ENCODE assay signal across 8 mouse cellular contexts in genomic region chr7:19508150-19508923, GRCm38 (mm10). TPM values are rescaled to one million over a fixed set of nuclear protein-coding genes. Genes with fewer than 3 reads are reported as not detected.
DNase-seq lines count a peak whose midpoint lies in the region; ATAC-seq and TF ChIP-seq lines count a peak whose summit lies in the region.

Gene Bloc1s3, minus strand, starts transcription at chr7:19508367.
Gene Trappc6a, plus strand, starts transcription at chr7:19508395.

- peak; percentile 93 for DNase-seq in c-Kit-positive CD71-positive TER-119-positive erythroid progenitor cells, embryonic 14.5 days (ENCODE audit: low spot score)
- peak; percentile 93 for DNase-seq in heart, postnatal 0 days (ENCODE audit: low spot score)
- peak; percentile 94 to 96 for DNase-seq in kidney, postnatal 4 days

- H3K4me2 ChIP-seq in forebrain, embryonic 12.5 days: peak within 1 kb of the TSS; percentile 97
- peak within 1 kb of the TSS; percentile 76 for H3K4me2 ChIP-seq in heart, postnatal 0 days (ENCODE audit: low read depth, low read length)
- peak within 1 kb of the TSS; percentile 88 for H3K4me2 ChIP-seq in liver, embryonic 16.5 days (ENCODE audit: low read depth, low read length)
- H3K4me2 ChIP-seq in neural tube, embryonic 13.5 days: peak within 1 kb of the TSS; percentile 84

- H3K36me3 ChIP-seq in E14TG2a.4 (ENCODE audit: insufficient read depth, low read length): no peaks in the 10 kb centered on the region
- H3K36me3 ChIP-seq in forebrain, embryonic 12.5 days (replicated peaks): no peaks in the 10 kb centered on the region
- H3K36me3 ChIP-seq in heart, postnatal 0 days (replicated peaks; ENCODE audit: control insufficient read depth, insufficient read depth, low read length): no peaks in the 10 kb centered on the region
- H3K36me3 ChIP-seq in liver, embryonic 16.5 days (ENCODE audit: control insufficient read depth, insufficient read depth): no peaks in the 10 kb centered on the region
- no peaks in the 10 kb centered on the region for H3K36me3 ChIP-seq in neural tube, embryonic 13.5 days
- no peaks in the 10 kb centered on the region for H3K36me3 ChIP-seq in testis, adult 2 months (ENCODE audit: control insufficient read depth, insufficient read depth, low read length)

- H3K9me3 ChIP-seq in E14TG2a.4 (ENCODE audit: low read length): no peaks in the 10 kb centered on the region
- no peaks in the 10 kb centered on the region for H3K9me3 ChIP-seq in forebrain, embryonic 12.5 days
- H3K9me3 ChIP-seq in heart, postnatal 0 days (replicated peaks; ENCODE audit: control insufficient read depth, low read length): no peaks in the 10 kb centered on the region
- no peaks in the 10 kb centered on the region for H3K9me3 ChIP-seq in liver, embryonic 16.5 days (replicated peaks; ENCODE audit: control insufficient read depth, low read length)
- no peaks in the 10 kb centered on the region for H3K9me3 ChIP-seq in neural tube, embryonic 13.5 days

- TF ChIP-seq CTCF in E14TG2a.4 (conservative IDR thresholded peaks at IDR 0.05; ENCODE audit: low read length): no peak
- no peak for TF ChIP-seq CTCF in heart, postnatal 0 days (IDR thresholded peaks at IDR 0.05; ENCODE audit: low read depth)
- no peak for TF ChIP-seq CTCF in testis, adult 2 months (IDR thresholded peaks at IDR 0.05; ENCODE audit: control insufficient read depth, insufficient read depth, insufficient replicate concordance, low read depth, low read length)

- H3K27ac ChIP-seq in forebrain, embryonic 12.5 days: peak within 1 kb of the TSS; percentile 79
- peak within 1 kb of the TSS; percentile 76 for H3K27ac ChIP-seq in heart, postnatal 0 days (ENCODE audit: low read depth)
- peak within 1 kb of the TSS; percentile 85 for H3K27ac ChIP-seq in liver, embryonic 16.5 days (ENCODE audit: low read length)
- H3K27ac ChIP-seq in neural tube, embryonic 13.5 days (replicated peaks): peak within 1 kb of the TSS; percentile 78
- peak within 1 kb of the TSS; percentile 86 for H3K27ac ChIP-seq in testis, adult 2 months (ENCODE audit: control insufficient read depth, insufficient read depth, low read depth, low read length)

- peak; percentile 2; the same call in 1 of the 2 replicates for TF ChIP-seq EP300 in heart, postnatal 0 days (IDR thresholded peaks at IDR 0.05; ENCODE audit: low read depth)

- no peaks in the 10 kb centered on the region for H3K27me3 ChIP-seq in E14TG2a.4 (ENCODE audit: insufficient read depth, low read length)
- peaks cover 7% of the 10 kb centered on the region; the same call in 1 of the 2 replicates for H3K27me3 ChIP-seq in forebrain, embryonic 12.5 days
- no peaks in the 10 kb centered on the region for H3K27me3 ChIP-seq in heart, postnatal 0 days (ENCODE audit: control insufficient read depth, insufficient read depth, low read length)
- H3K27me3 ChIP-seq in liver, embryonic 16.5 days (ENCODE audit: control insufficient read depth, insufficient read depth, low read depth, low read length): no peaks in the 10 kb centered on the region
- no peaks in the 10 kb centered on the region for H3K27me3 ChIP-seq in neural tube, embryonic 13.5 days
- no peaks in the 10 kb centered on the region for H3K27me3 ChIP-seq in testis, adult 2 months (ENCODE audit: control insufficient read depth, insufficient read depth, low read length)

- peak; percentile 76 for TF ChIP-seq POLR2A in testis, adult 2 months (IDR thresholded peaks at IDR 0.05; ENCODE audit: control insufficient read depth, low read depth, low read length)

- peak within 1 kb of the TSS; percentile 67 for H3K9ac ChIP-seq in forebrain, embryonic 12.5 days
- peak within 1 kb of the TSS; percentile 61 for H3K9ac ChIP-seq in heart, postnatal 0 days (replicated peaks; ENCODE audit: low read depth, low read length)
- H3K9ac ChIP-seq in liver, embryonic 16.5 days (ENCODE audit: low read depth, low read length): peak within 1 kb of the TSS; percentile 86
- H3K9ac ChIP-seq in neural tube, embryonic 13.5 days: peak within 1 kb of the TSS; percentile 77

- peak; percentile 96 for ATAC-seq in forebrain, embryonic 12.5 days (ENCODE audit: low FRiP score)
- ATAC-seq in heart, postnatal 0 days (ENCODE audit: insufficient read depth, low read depth): peak; percentile 95
- ATAC-seq in liver, embryonic 16.5 days (ENCODE audit: low read depth): peak; percentile 95
- ATAC-seq in neural tube, embryonic 13.5 days (ENCODE audit: low read depth): peak; percentile 95

- peak within 1 kb of the TSS; percentile 89 for H3K4me3 ChIP-seq in E14TG2a.4 (replicated peaks; ENCODE audit: low read length)
- H3K4me3 ChIP-seq in forebrain, embryonic 12.5 days (replicated peaks): peak within 1 kb of the TSS; percentile 79
- peak within 1 kb of the TSS; percentile 62 for H3K4me3 ChIP-seq in heart, postnatal 0 days (ENCODE audit: low read depth, low read length)
- peak within 1 kb of the TSS; percentile 83 for H3K4me3 ChIP-seq in liver, embryonic 16.5 days (ENCODE audit: low read depth, low read length)
- H3K4me3 ChIP-seq in neural tube, embryonic 13.5 days: peak within 1 kb of the TSS; percentile 61
- peak within 1 kb of the TSS; percentile 97 for H3K4me3 ChIP-seq in testis, adult 2 months (ENCODE audit: control insufficient read depth, low read depth, low read length)

- peaks cover 46% of the 10 kb centered on the region for H3K4me1 ChIP-seq in E14TG2a.4 (replicated peaks; ENCODE audit: low read depth, low read length)
- peaks cover 27% of the 10 kb centered on the region for H3K4me1 ChIP-seq in forebrain, embryonic 12.5 days
- H3K4me1 ChIP-seq in heart, postnatal 0 days (ENCODE audit: control insufficient read depth, insufficient read depth): peaks cover 17% of the 10 kb centered on the region; the same call in 1 of the 2 replicates
- peaks cover 22% of the 10 kb centered on the region for H3K4me1 ChIP-seq in liver, embryonic 16.5 days (ENCODE audit: control insufficient read depth, low read depth, low read length)
- H3K4me1 ChIP-seq in neural tube, embryonic 13.5 days (replicated peaks): peaks cover 25% of the 10 kb centered on the region
- peaks cover 15% of the 10 kb centered on the region for H3K4me1 ChIP-seq in testis, adult 2 months (ENCODE audit: control insufficient read depth, insufficient read depth, low read length)

- under 1% methylated on average over 56 of the region's 56 CpGs for WGBS in forebrain, embryonic 12.5 days
- under 1% methylated on average over 56 of the region's 56 CpGs for whole genome bisulfite sequencing in heart, postnatal 0 days
- under 1% methylated on average over 56 of the region's 56 CpGs for WGBS in liver, embryonic 16.5 days (ENCODE audit: insufficient replicate concordance)
- WGBS in neural tube, embryonic 13.5 days: under 1% methylated on average over 56 of the region's 56 CpGs

RNA-seq across cellular contexts. Expression of gene Bloc1s3, which starts in this region (rescaled TPM):
- 3.5 and 3.9 TPM in 2 replicates for polyA plus RNA-seq in forebrain, embryonic 12.5 days (2016; fragmentation: Nextera tagmentation; extraction: Ambion mirVana)
- total RNA-seq in heart, postnatal 0 days (2014; rRNA removed; ENCODE audit: low replicate concordance): 9.3 and 11.9 TPM in 2 replicates
- polyA plus RNA-seq in heart, postnatal 0 days (2015; fragmentation: Nextera tagmentation; extraction: Ambion mirVana): 1.2 TPM in 2 replicates
- polyA plus RNA-seq in liver, embryonic 16.5 days (2015; fragmentation: Nextera tagmentation; extraction: Ambion mirVana): 0.65 and 0.72 TPM in 2 replicates
- polyA plus RNA-seq in neural tube, embryonic 13.5 days (2015; fragmentation: Nextera tagmentation; extraction: Ambion mirVana): 3.5 and 3.6 TPM in 2 replicates
- polyA plus RNA-seq in testis, adult 2 months (2012; rRNA removed): 3.0 and 3.7 TPM in 2 replicates

RNA-seq across cellular contexts. Expression of gene Trappc6a, which starts in this region (rescaled TPM):
- 43.6 and 47.5 TPM in 2 replicates for polyA plus RNA-seq in forebrain, embryonic 12.5 days (2016; fragmentation: Nextera tagmentation; extraction: Ambion mirVana)
- 65.1 and 84.9 TPM in 2 replicates for total RNA-seq in heart, postnatal 0 days (2014; rRNA removed; ENCODE audit: low replicate concordance)
- 79.5 and 83.3 TPM in 2 replicates for polyA plus RNA-seq in heart, postnatal 0 days (2015; fragmentation: Nextera tagmentation; extraction: Ambion mirVana)
- polyA plus RNA-seq in liver, embryonic 16.5 days (2015; fragmentation: Nextera tagmentation; extraction: Ambion mirVana): 37.2 and 37.4 TPM in 2 replicates
- polyA plus RNA-seq in neural tube, embryonic 13.5 days (2015; fragmentation: Nextera tagmentation; extraction: Ambion mirVana): 46.4 and 49.0 TPM in 2 replicates
- polyA plus RNA-seq in testis, adult 2 months (2012; rRNA removed): 61.1 and 62.1 TPM in 2 replicates

Comparison
In these comparisons a context has a peak if more than half of its experiments do, and no peak if none do; other contexts are left out.
1. Peak in every context shown above with its lines: DNase-seq, ATAC-seq, H3K4me3 ChIP-seq and H3K27ac ChIP-seq.